Mouse (Mus musculus): ENCODE results near the gene Ism2. TPM values are rescaled to one million over a fixed set of nuclear protein-coding genes. Genes with fewer than 3 reads are reported as not detected.

Ism2 gene
- polyA plus RNA-seq, 1 experiment from 2014 or later: 0.23 TPM

DNA sequence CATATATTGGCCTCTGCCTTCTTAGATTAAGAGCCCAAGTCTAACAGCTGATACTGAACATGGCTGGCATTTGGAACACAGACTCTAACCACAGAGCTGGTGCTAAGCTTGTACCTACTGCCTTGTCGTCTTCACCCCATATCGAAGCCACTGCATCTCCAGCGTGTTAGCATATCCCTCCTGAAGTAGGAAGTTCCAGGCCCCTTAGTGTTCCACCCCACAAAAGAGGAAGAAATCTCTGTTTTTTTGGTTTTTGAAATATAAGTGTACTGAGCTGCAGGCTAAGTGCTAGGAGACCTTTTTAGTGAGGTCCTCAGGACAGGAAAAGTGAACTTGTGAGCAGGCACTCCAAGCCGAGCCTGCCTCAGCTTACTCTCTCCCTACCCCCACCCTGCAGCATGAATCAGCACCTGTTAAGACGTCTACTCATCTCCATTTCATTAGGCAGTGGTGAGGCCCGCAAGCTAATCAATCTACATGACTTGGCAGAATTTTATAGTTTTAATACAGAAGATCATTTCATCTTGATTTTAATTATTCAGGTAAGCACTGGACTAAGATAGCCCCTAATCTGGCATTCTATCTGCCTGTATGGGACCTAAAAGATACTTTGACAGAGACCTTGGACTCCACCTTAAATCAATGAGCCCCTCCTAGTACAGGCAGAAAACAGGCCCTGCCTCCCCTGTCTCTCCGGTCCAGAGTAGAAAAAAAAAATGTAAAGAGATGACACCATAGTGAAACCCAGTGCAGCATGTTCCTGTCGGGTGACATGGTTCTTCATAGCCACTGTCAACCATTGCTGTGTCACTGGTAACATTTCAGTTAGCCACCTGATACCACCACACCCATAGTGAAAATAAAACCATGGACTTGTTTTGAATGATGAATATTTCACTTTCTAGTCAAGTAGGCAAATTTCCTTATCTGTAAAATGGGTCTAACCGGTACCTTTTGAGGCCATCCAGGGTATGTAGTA is 24.4 kb downstream of the Ism2 start:
- Histone ChIP-seq H3K9ac (ENCODE audit: low read depth, low read length) (no peak overlapping the region), H3K4me2 (replicated peaks; ENCODE audit: low read depth) (no peak overlapping the region), H3K36me3 (ENCODE audit: control insufficient read depth, insufficient read depth) (peaks cover 64% of the 10 kb centered on the region), H3K27ac (ENCODE audit: low read depth, low read length) (peak overlapping the region; percentile 21; the same call in 1 of the 2 replicates), H3K27me3 (replicated peaks; ENCODE audit: control insufficient read depth, insufficient read depth, low read length) (no peaks in the 10 kb centered on the region), H3K4me1 (replicated peaks; ENCODE audit: control insufficient read depth, insufficient read depth, low read length) (peaks cover 4% of the 10 kb centered on the region; the same call in 1 of the 2 replicates), H3K9me3 (ENCODE audit: control insufficient read depth) (no peaks in the 10 kb centered on the region), H3K4me3 (ENCODE audit: low read depth, low read length) (no peak overlapping the region)
- no peak for ATAC-seq
- WGBS: 79% methylated on average over 9 of the region's 9 CpGs
- no peak for TF ChIP-seq CTCF (IDR thresholded peaks at IDR 0.05; ENCODE audit: low read depth)

DNA sequence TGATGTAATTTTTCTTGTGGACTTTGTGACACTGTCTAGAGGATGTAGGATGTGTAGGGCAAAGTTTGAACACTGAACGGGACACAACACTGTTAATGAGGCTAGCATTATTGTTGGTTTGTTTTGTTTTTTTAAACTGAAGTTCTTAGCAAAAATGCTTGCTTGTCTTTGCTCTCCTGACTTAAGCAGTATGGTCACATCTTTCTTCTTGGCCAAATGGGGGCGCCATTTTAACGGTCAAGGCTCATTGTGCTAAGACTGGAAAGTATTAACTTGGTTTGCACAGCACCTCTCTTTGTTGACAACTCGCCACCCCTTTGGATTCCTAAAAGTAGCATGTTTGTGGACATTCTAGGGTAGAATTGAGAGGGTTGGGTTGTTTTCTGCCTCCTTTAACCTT is 31.8 kb downstream of the Ism2 start:
- no peak for ATAC-seq
- H3K9me3 ChIP-seq (ENCODE audit: control insufficient read depth): no peaks in the 10 kb centered on the region
- H3K9ac ChIP-seq (ENCODE audit: low read depth, low read length): no peak overlapping the region
- H3K27ac ChIP-seq (ENCODE audit: low read depth, low read length): no peak overlapping the region
- H3K4me3 ChIP-seq (ENCODE audit: low read depth, low read length): peak overlapping the region; percentile 87
- no peaks in the 10 kb centered on the region for H3K27me3 ChIP-seq (replicated peaks; ENCODE audit: control insufficient read depth, insufficient read depth, low read length)
- H3K4me2 ChIP-seq (replicated peaks; ENCODE audit: low read depth): peak overlapping the region; percentile 89
- H3K36me3 ChIP-seq (ENCODE audit: control insufficient read depth, insufficient read depth): peaks cover 46% of the 10 kb centered on the region
- peak; percentile 73 for TF ChIP-seq CTCF (IDR thresholded peaks at IDR 0.05; ENCODE audit: low read depth)
- H3K4me1 ChIP-seq (replicated peaks; ENCODE audit: control insufficient read depth, insufficient read depth, low read length): no peaks in the 10 kb centered on the region
- WGBS: 18% methylated on average over 4 of the region's 4 CpGs

DNA sequence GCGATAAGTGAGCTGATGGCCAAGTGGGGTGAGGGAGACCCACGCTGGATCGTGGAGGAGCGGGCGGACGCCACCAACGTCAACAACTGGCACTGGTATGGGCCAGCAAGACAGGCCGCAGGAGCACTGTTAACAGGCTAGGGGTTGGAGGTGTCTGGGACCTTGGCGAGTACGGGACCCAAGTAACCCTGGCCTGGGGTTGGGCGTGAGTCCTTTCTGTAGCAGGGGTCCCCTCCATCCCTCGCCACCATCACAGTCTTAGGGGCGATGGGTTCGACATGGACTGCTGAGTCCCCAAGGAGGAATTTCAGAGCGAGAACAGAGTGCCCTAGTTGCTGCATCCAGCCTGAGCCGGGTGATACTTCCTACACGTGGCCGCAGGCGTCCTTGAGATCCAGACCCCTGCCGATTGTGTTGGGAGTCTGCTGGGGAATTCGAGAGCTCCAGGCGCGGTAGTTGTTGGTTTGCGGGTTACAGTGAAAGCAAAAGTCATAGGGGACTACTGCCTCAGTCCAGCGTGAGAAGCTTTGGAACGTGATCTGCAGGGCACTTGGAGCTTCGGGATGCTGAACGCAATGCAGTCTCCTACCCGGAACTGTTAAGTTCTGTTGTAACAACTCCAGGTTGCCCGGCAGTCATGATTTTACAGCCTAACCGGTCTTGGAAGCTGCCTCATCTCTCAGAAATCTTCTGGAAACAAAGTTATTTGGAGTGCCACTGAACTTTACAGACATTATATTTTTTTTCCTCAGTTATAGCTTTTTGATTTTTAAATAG is 32.5 kb downstream of the Ism2 start:
- H3K4me3 ChIP-seq (ENCODE audit: low read depth, low read length): peak overlapping the region; percentile 87
- peak; percentile 32 for ATAC-seq
- H3K4me2 ChIP-seq (replicated peaks; ENCODE audit: low read depth): peak overlapping the region; percentile 89
- H3K27ac ChIP-seq (ENCODE audit: low read depth, low read length): peak overlapping the region; percentile 77
- WGBS: under 1% methylated on average over 31 of the region's 31 CpGs
- no peak for TF ChIP-seq CTCF (IDR thresholded peaks at IDR 0.05; ENCODE audit: low read depth)
- peaks cover 46% of the 10 kb centered on the region for H3K36me3 ChIP-seq (ENCODE audit: control insufficient read depth, insufficient read depth)
- no peaks in the 10 kb centered on the region for H3K4me1 ChIP-seq (replicated peaks; ENCODE audit: control insufficient read depth, insufficient read depth, low read length)
- H3K27me3 ChIP-seq (replicated peaks; ENCODE audit: control insufficient read depth, insufficient read depth, low read length): no peaks in the 10 kb centered on the region
- H3K9me3 ChIP-seq (ENCODE audit: control insufficient read depth): no peaks in the 10 kb centered on the region
- H3K9ac ChIP-seq (ENCODE audit: low read depth, low read length): peak overlapping the region; percentile 70

DNA sequence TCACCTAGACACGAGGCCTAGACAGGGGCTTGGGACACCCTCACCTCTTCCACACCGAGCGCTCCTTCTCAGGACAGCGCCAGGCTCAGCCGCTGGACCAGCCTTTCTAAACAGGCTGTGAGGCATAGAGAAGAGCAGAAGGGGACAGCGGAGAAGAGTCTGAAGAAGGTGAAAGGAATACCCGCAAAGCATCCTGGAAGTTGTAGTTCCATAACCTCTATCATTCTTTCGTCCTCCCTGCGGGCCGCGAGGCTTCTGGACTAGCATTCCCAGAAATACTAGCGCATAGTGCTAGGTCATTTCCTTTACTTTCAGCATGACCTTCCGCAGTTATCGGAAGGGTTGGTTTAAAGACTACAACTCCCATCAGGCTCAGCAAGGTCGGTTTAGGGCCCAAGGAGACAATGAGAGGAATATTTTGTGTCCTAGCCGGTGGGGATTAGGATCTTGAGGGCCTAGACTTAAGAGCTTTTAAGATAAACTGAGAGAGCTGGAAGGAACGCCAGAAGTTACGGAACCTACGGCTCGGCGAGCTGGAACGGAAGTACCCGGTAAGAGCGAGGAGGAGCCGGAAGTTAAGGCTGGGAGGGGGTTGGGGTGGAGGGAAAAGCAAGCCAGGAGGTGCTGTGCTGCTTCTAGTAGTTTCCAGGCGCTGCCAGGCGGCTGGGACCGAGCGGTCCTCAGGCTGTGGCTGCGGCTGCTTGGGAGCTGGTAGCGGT is 33.2 kb downstream of the Ism2 start, which contains the start of the genes Vipas39 and Ahsa1:
Gene Vipas39 (minus strand): TSS at position 149 of the 719 bp plus-strand sequence.
Gene Ahsa1 (plus strand): TSS at position 372 of the 719 bp plus-strand sequence.
- no peaks in the 10 kb centered on the region for H3K4me1 ChIP-seq (replicated peaks; ENCODE audit: control insufficient read depth, insufficient read depth, low read length)
- ATAC-seq: peak; percentile 97
- peaks cover 45% of the 10 kb centered on the region for H3K36me3 ChIP-seq (ENCODE audit: control insufficient read depth, insufficient read depth)
- H3K27ac ChIP-seq (ENCODE audit: low read depth, low read length): peak within 1 kb of the TSS; percentile 77
- peak within 1 kb of the TSS; percentile 89 for H3K4me2 ChIP-seq (replicated peaks; ENCODE audit: low read depth)
- no peaks in the 10 kb centered on the region for H3K9me3 ChIP-seq (ENCODE audit: control insufficient read depth)
- peak within 1 kb of the TSS; percentile 70 for H3K9ac ChIP-seq (ENCODE audit: low read depth, low read length)
- peak within 1 kb of the TSS; percentile 87 for H3K4me3 ChIP-seq (ENCODE audit: low read depth, low read length)
- WGBS: under 1% methylated on average over 31 of the region's 31 CpGs
- no peaks in the 10 kb centered on the region for H3K27me3 ChIP-seq (replicated peaks; ENCODE audit: control insufficient read depth, insufficient read depth, low read length)
- peak; percentile 67 for TF ChIP-seq CTCF (IDR thresholded peaks at IDR 0.05; ENCODE audit: low read depth)

DNA sequence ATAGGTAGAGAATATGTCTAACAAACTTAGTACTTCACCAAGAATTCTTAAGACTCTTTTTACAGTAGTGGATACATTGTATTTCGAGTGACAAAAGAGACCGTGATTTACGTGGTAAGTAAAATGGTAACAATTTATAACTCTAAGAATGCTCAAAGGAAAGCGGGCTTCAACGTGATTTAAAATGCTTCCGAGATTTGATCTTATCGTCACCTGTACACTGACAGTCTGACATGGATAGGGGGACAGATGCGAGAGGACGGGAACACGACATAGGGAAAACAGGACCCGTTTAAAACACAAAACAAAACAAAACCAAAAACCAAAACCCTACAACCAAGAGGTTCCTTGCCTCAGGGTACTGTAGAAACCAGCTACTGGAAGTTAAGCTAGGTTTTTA is 34.1 kb downstream of the Ism2 start:
- H3K27ac ChIP-seq (ENCODE audit: low read depth, low read length): peak overlapping the region; percentile 77
- H3K9me3 ChIP-seq (ENCODE audit: control insufficient read depth): no peaks in the 10 kb centered on the region
- ATAC-seq: no peak
- WGBS: 14% methylated on average over 11 of the region's 11 CpGs
- peak overlapping the region; percentile 70 for H3K9ac ChIP-seq (ENCODE audit: low read depth, low read length)
- no peaks in the 10 kb centered on the region for H3K4me1 ChIP-seq (replicated peaks; ENCODE audit: control insufficient read depth, insufficient read depth, low read length)
- no peak for TF ChIP-seq CTCF (IDR thresholded peaks at IDR 0.05; ENCODE audit: low read depth)
- H3K4me3 ChIP-seq (ENCODE audit: low read depth, low read length): peak overlapping the region; percentile 87
- no peaks in the 10 kb centered on the region for H3K27me3 ChIP-seq (replicated peaks; ENCODE audit: control insufficient read depth, insufficient read depth, low read length)
- H3K36me3 ChIP-seq (ENCODE audit: control insufficient read depth, insufficient read depth): peaks cover 41% of the 10 kb centered on the region
- H3K4me2 ChIP-seq (replicated peaks; ENCODE audit: low read depth): peak overlapping the region; percentile 89
